Mouse (Mus musculus): Measurements from ENCODE around the gene Hist2h3c1. TPM values are rescaled to one million over a fixed set of nuclear protein-coding genes. Genes with fewer than 3 reads are reported as not detected.

Hist2h3c1 gene
- not detected in 2 replicates for total RNA-seq (2023)

GRCm38 (mm10) chr3:96246427-96246856, at the start of gene Hist2h3c1:
Gene Hist2h3c1 (plus strand): TSS chr3:96246685.

GRCm38 (mm10) chr3:96219661-96220130, 26.8 kb upstream of the Hist2h3c1 start, which contains the start of the genes Bola1 and Hist2h2ab:
Gene Bola1 (minus strand): TSS chr3:96219709.
Gene Hist2h2ab (plus strand): TSS chr3:96219865.

GRCm38 (mm10) chr3:96220765-96221639, 25.5 kb upstream of the Hist2h3c1 start, which contains the start of the genes Hist2h2ac and Hist2h2be:
Gene Hist2h2ac (minus strand): TSS chr3:96220880.
Gene Hist2h2be (plus strand): TSS chr3:96221119.

GRCm38 (mm10) chr3:96238954-96239793, 7.3 kb upstream of the Hist2h3c1 start, which contains the start of gene Hist2h3c2:
Gene Hist2h3c2 (minus strand): TSS chr3:96239127.

GRCm38 (mm10) chr3:96239949-96240798, 6.3 kb upstream of the Hist2h3c1 start, which contains the start of gene Hist2h2aa2:
Gene Hist2h2aa2 (minus strand): TSS chr3:96240276.

GRCm38 (mm10) chr3:96245003-96245886, 1.2 kb upstream of the Hist2h3c1 start, which contains the start of gene Hist2h2aa1:
Gene Hist2h2aa1 (plus strand): TSS chr3:96245497.

GRCm38 (mm10) chr3:96262979-96263550, 16.6 kb downstream of the Hist2h3c1 start, which contains the start of gene Hist2h4:
Gene Hist2h4 (minus strand): TSS chr3:96263311.

GRCm38 (mm10) chr3:96268051-96268775, 21.7 kb downstream of the Hist2h3c1 start, which contains the start of gene Hist2h3b:
Gene Hist2h3b (plus strand): TSS chr3:96268654.

GRCm38 (mm10) chr3:96269511-96270474, 23.3 kb downstream of the Hist2h3c1 start, which contains the start of gene Hist2h2bb:
Gene Hist2h2bb (plus strand): TSS chr3:96269752.

GRCm38 (mm10) chr3:96293787-96294186, 47.3 kb downstream of the Hist2h3c1 start, which contains the start of gene Fcgr1:
Gene Fcgr1 (minus strand): TSS chr3:96293969.

Other genes with a start within 250 kb of the Hist2h3c1 start
- 8.2 and 9.3 TPM in 2 replicates for gene Vps45, start 188.2 kb upstream of the Hist2h3c1 start, total RNA-seq (2023)
- 18.5 and 19.1 TPM in 2 replicates for gene Otud7b, start 142.2 kb upstream of the Hist2h3c1 start, total RNA-seq (2023)
- gene Mtmr11, start 84.7 kb upstream of the Hist2h3c1 start, total RNA-seq (2023) = 0.14 and 0.88 TPM in 2 replicates
- 39.0 and 45.7 TPM in 2 replicates for gene Sf3b4, start 74.4 kb upstream of the Hist2h3c1 start, total RNA-seq (2023)
- gene Sv2a, start 65.5 kb upstream of the Hist2h3c1 start, total RNA-seq (2023) = 0.16 and 0.43 TPM in 2 replicates
- gene Bola1, start 27.0 kb upstream of the Hist2h3c1 start, total RNA-seq (2023) = 1.1 and 2.9 TPM in 2 replicates
- gene Hist2h2ab, start 26.8 kb upstream of the Hist2h3c1 start, total RNA-seq (2023) = 11.8 and 12.8 TPM in 2 replicates
- gene Hist2h2ac, start 25.8 kb upstream of the Hist2h3c1 start, total RNA-seq (2023) = 166 and 197 TPM in 2 replicates
- gene Hist2h2be, start 25.6 kb upstream of the Hist2h3c1 start, total RNA-seq (2023) = 1.2 and 2.1 TPM in 2 replicates
- 234 and 345 TPM in 2 replicates for gene Hist2h3c2, start 7.6 kb upstream of the Hist2h3c1 start, total RNA-seq (2023)
- gene Hist2h2aa2, start 6.4 kb upstream of the Hist2h3c1 start, total RNA-seq (2023) = 1,826 and 2,294 TPM in 2 replicates
- 29.7 and 30.1 TPM in 2 replicates for gene Hist2h2aa1, start 1.2 kb upstream of the Hist2h3c1 start, total RNA-seq (2023)
- 118 and 170 TPM in 2 replicates for gene Hist2h4, start 16.6 kb downstream of the Hist2h3c1 start, total RNA-seq (2023)
- gene Hist2h3b, start 22.0 kb downstream of the Hist2h3c1 start, total RNA-seq (2023) = 1,408 and 1,623 TPM in 2 replicates
- 992 and 1,162 TPM in 2 replicates for gene Hist2h2bb, start 23.1 kb downstream of the Hist2h3c1 start, total RNA-seq (2023)
- 0.63 and 1.9 TPM in 2 replicates for gene Fcgr1, start 47.3 kb downstream of the Hist2h3c1 start, total RNA-seq (2023)
- not detected in 2 replicates for gene BC107364, start 205.6 kb downstream of the Hist2h3c1 start, total RNA-seq (2023)